Mouse (Mus musculus) heart, embryonic 15.5 days (tissue): Measurements from ENCODE around the gene Fbxo39. TPM values are rescaled to one million over a fixed set of nuclear protein-coding genes. Genes with fewer than 3 reads are reported as not detected.

Experiments used
- ATAC-seq: fragments of 200-750 bp; cut with Nextera tagmentation; replicated peaks from 2 replicates; pipeline ENCODE4 v1.8.0; 2017; ENCODE audit warnings: low read depth, moderate TSS enrichment; ENCODE audit not compliant: insufficient number of reproducible peaks, insufficient read depth, low FRiP score
- H3K27ac ChIP-seq: fragments of 300-500 bp; sonication (generic); 2 replicates; pipeline ENCODE4 v1.5.1; 2015; ENCODE audit warnings: mild to moderate bottlenecking, inconsistent platforms
- H3K27me3 ChIP-seq: fragments of 300-500 bp; sonication (generic); 2 replicates; pipeline ENCODE4 v1.6.1; 2015; ENCODE audit warnings: inconsistent platforms
- H3K36me3 ChIP-seq: fragments of 300-500 bp; sonication (generic); 2 replicates; pipeline ENCODE4 v1.6.1; 2015; ENCODE audit warnings: mild to moderate bottlenecking, inconsistent platforms
- H3K4me1 ChIP-seq: fragments of 300-500 bp; sonication (generic); replicated peaks from 2 replicates; pipeline ENCODE4 v1.6.1; 2015; ENCODE audit warnings: inconsistent platforms
- H3K4me2 ChIP-seq: fragments of 300-500 bp; sonication (generic); 2 replicates; pipeline ENCODE4 v1.6.1; 2015; ENCODE audit warnings: inconsistent platforms, mild to moderate bottlenecking, moderate library complexity
- H3K4me3 ChIP-seq: fragments of 300-500 bp; sonication (generic); 2 replicates; pipeline ENCODE4 v1.5.1; 2015; ENCODE audit warnings: mild to moderate bottlenecking, inconsistent platforms
- H3K9ac ChIP-seq: fragments of 300-500 bp; sonication (generic); 2 replicates; pipeline ENCODE4 v1.6.1; 2015; ENCODE audit warnings: mild to moderate bottlenecking, inconsistent platforms
- H3K9me3 ChIP-seq: fragments of 300-500 bp; sonication (generic); replicated peaks from 2 replicates; pipeline ENCODE4 v1.6.1; 2016; ENCODE audit warnings: inconsistent platforms
- WGBS: fragments of 180-500 bp; shearing (Covaris S2); methylation state at CpG from one replicate; pipeline ENCODE4 v1.1.7; 2015; ENCODE audit warnings: mixed read lengths; 5-methylcytosine and 5-hydroxymethylcytosine counted together
- polyA plus RNA-seq: library from polyadenylated mRNA; unstranded; fragments of >200 nt; fragmentation: Nextera tagmentation; extraction: Ambion mirVana; gene quantifications from 2 replicates; pipeline ENCODE4 v1.2.1, GENCODE M21; 2015

The Fbxo39 gene
- polyA plus RNA-seq, result not detected in 2 replicates

GRCm38 (mm10) chr11:72314151-72314895, at the start of gene Fbxo39:
Gene Fbxo39 (plus strand): TSS chr11:72314444.
- H3K9ac ChIP-seq, result 0 out of 2 replicates have a peak within 1 kb of the TSS, but pooled peaks have one; percentile 0
- no peak within 1 kb of the TSS for H3K27ac ChIP-seq
- no peaks in the 10 kb centered on the region for H3K9me3 ChIP-seq
- WGBS, result 11% methylated on average over 42 of the region's 42 CpGs
- peaks cover 39% of the 10 kb centered on the region for H3K27me3 ChIP-seq
- H3K4me3 ChIP-seq, result peak within 1 kb of the TSS; percentile 30
- 0 out of 2 replicates have a peak, but pooled peaks cover 3% of the 10 kb centered on the region for H3K36me3 ChIP-seq
- peak within 1 kb of the TSS; percentile 54 for H3K4me2 ChIP-seq
- peaks cover 5% of the 10 kb centered on the region; the same call in 1 of the 2 replicates for H3K4me1 ChIP-seq
- ATAC-seq, result no peak

GRCm38 (mm10) chr11:72265483-72265882, 48.8 kb upstream of the Fbxo39 start:
- Histone ChIP-seq H3K4me2 (peak overlapping the region; percentile 88; the same call in 1 of the 2 replicates), H3K4me3 (peak overlapping the region; percentile 52)
- no peak for ATAC-seq

GRCm38 (mm10) chr11:72266207-72266959, 47.9 kb upstream of the Fbxo39 start:
- Histone ChIP-seq H3K9ac (peak overlapping the region; percentile 45), H3K4me1 (peaks cover 21% of the 10 kb centered on the region), H3K9me3 (no peaks in the 10 kb centered on the region), H3K36me3 (no peaks in the 10 kb centered on the region), H3K27ac (no peak overlapping the region), H3K4me3 (peak overlapping the region; percentile 52), H3K27me3 (peaks cover 49% of the 10 kb centered on the region), H3K4me2 (peak overlapping the region; percentile 88)
- ATAC-seq, result peak; percentile 89
- under 1% methylated on average over 46 of the region's 46 CpGs for WGBS

More at GRCm38 (mm10) chr11:72265483-72265882, 48.8 kb upstream of the Fbxo39 start:
- Histone ChIP-seq H3K27me3 (peaks cover 49% of the 10 kb centered on the region), H3K9me3 (no peaks in the 10 kb centered on the region), H3K4me1 (peaks cover 21% of the 10 kb centered on the region), H3K36me3 (no peaks in the 10 kb centered on the region), H3K27ac (no peak overlapping the region), H3K9ac (no peak overlapping the region)
- 9% methylated on average over 11 of the region's 11 CpGs for WGBS

GRCm38 (mm10) chr11:72266960-72267560, 47.2 kb upstream of the Fbxo39 start, which contains the start of gene Slc13a5:
Gene Slc13a5 (minus strand): TSS chr11:72267222.
- H3K27me3 ChIP-seq, result peaks cover 49% of the 10 kb centered on the region
- H3K27ac ChIP-seq, result no peak within 1 kb of the TSS
- peak within 1 kb of the TSS; percentile 45 for H3K9ac ChIP-seq
- H3K4me1 ChIP-seq, result peaks cover 24% of the 10 kb centered on the region
- no peaks in the 10 kb centered on the region for H3K36me3 ChIP-seq
- 0 out of 2 replicates have a peak, but pooled peaks have one; percentile 29 for ATAC-seq
- 3% methylated on average over 36 of the region's 36 CpGs for WGBS
- H3K4me2 ChIP-seq, result peak within 1 kb of the TSS; percentile 88
- H3K4me3 ChIP-seq, result peak within 1 kb of the TSS; percentile 52
- H3K9me3 ChIP-seq, result no peaks in the 10 kb centered on the region

- no peaks in the 10 kb centered on the region for H3K36me3 ChIP-seq
- ATAC-seq, result no peak
- no peak overlapping the region for H3K4me3 ChIP-seq
- 28% methylated on average over 1 of the region's 1 CpGs for WGBS
- peaks cover 7% of the 10 kb centered on the region for H3K4me1 ChIP-seq
- peaks cover 20% of the 10 kb centered on the region for H3K27me3 ChIP-seq
- no peak overlapping the region for H3K27ac ChIP-seq
- no peak overlapping the region for H3K4me2 ChIP-seq
- no peaks in the 10 kb centered on the region for H3K9me3 ChIP-seq
- H3K9ac ChIP-seq, result no peak overlapping the region
Measured at GRCm38 (mm10) chr11:72271761-72272160, 42.5 kb upstream of the Fbxo39 start.

GRCm38 (mm10) chr11:72273341-72273740, 40.9 kb upstream of the Fbxo39 start:
- no peak for ATAC-seq
- Histone ChIP-seq H3K4me3 (no peak overlapping the region), H3K27me3 (peaks cover 9% of the 10 kb centered on the region)

GRCm38 (mm10) chr11:72281143-72281851, 32.9 kb upstream of the Fbxo39 start:
- H3K36me3 ChIP-seq, result no peaks in the 10 kb centered on the region
- no peak overlapping the region for H3K4me3 ChIP-seq
- no peak overlapping the region for H3K27ac ChIP-seq
- 73% methylated on average over 5 of the region's 5 CpGs for WGBS
- no peaks in the 10 kb centered on the region for H3K9me3 ChIP-seq
- H3K27me3 ChIP-seq, result no peaks in the 10 kb centered on the region
- H3K4me1 ChIP-seq, result peaks cover 3% of the 10 kb centered on the region
- no peak for ATAC-seq
- no peak overlapping the region for H3K4me2 ChIP-seq
- H3K9ac ChIP-seq, result no peak overlapping the region

More at GRCm38 (mm10) chr11:72273341-72273740, 40.9 kb upstream of the Fbxo39 start:
- no peak overlapping the region for H3K27ac ChIP-seq
- no peak overlapping the region for H3K9ac ChIP-seq
- H3K4me2 ChIP-seq, result no peak overlapping the region
- WGBS, result 62% methylated on average over 3 of the region's 3 CpGs
- peaks cover 2% of the 10 kb centered on the region; the same call in 1 of the 2 replicates for H3K4me1 ChIP-seq
- H3K36me3 ChIP-seq, result no peaks in the 10 kb centered on the region
- no peaks in the 10 kb centered on the region for H3K9me3 ChIP-seq

GRCm38 (mm10) chr11:72281852-72282400, 32.3 kb upstream of the Fbxo39 start:
- WGBS, result 51% methylated on average over 5 of the region's 5 CpGs
- no peak overlapping the region for H3K4me2 ChIP-seq
- no peak overlapping the region for H3K9ac ChIP-seq
- H3K27me3 ChIP-seq, result no peaks in the 10 kb centered on the region
- no peaks in the 10 kb centered on the region for H3K36me3 ChIP-seq
- no peak overlapping the region for H3K27ac ChIP-seq
- no peak for ATAC-seq
- H3K4me3 ChIP-seq, result no peak overlapping the region
- no peaks in the 10 kb centered on the region for H3K9me3 ChIP-seq
- peaks cover 3% of the 10 kb centered on the region for H3K4me1 ChIP-seq

- Histone ChIP-seq H3K9me3 (no peaks in the 10 kb centered on the region), H3K4me2 (no peak overlapping the region), H3K27me3 (no peaks in the 10 kb centered on the region), H3K4me1 (peaks cover 3% of the 10 kb centered on the region), H3K36me3 (no peaks in the 10 kb centered on the region), H3K4me3 (no peak overlapping the region), H3K9ac (no peak overlapping the region), H3K27ac (no peak overlapping the region)
- ATAC-seq, result no peak
- WGBS, result 84% methylated on average over 16 of the region's 16 CpGs
Measured at GRCm38 (mm10) chr11:72283486-72284224, 30.6 kb upstream of the Fbxo39 start.
